Mouse (Mus musculus): ENCODE results near the gene Cd247. TPM values are rescaled to one million over a fixed set of nuclear protein-coding genes. Genes with fewer than 3 reads are reported as not detected.

The Cd247 gene
- 0.04 and 0.07 TPM in 2 replicates for polyA plus RNA-seq (2012; rRNA removed)
- 0.16 and 0.47 TPM in 2 replicates for polyA plus RNA-seq (2014; fragmentation: Nextera tagmentation; extraction: Ambion mirVana)

DNA sequence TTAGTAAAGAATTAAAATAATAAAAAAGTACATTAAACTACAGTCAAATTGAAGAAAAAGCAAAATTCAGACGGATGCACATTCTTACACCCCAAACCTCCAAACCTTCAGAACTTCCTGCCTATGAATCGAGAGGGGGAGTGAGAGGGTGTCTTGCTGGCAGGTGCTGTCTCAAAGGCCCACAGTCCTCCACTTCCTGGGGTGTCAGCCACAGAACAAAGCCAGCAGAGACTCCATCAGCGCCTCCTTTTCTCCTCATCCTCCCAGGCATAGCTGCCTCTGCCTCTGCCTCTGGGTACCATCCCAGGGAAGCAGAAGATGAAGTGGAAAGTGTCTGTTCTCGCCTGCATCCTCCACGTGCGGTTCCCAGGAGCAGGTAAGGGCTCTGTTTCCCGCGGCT lies at the start of gene Cd247:
Gene Cd247 (plus strand): TSS at position 171 of the 400 bp plus-strand sequence.
- Histone ChIP-seq H3K9ac (replicated peaks) (no peak within 1 kb of the TSS), H3K4me2 (ENCODE audit: low read depth) (no peak within 1 kb of the TSS), H3K27me3 (ENCODE audit: control insufficient read depth, insufficient read depth, low read length) (no peaks in the 10 kb centered on the region), H3K9me3 (ENCODE audit: control insufficient read depth, low read length) (no peaks in the 10 kb centered on the region), H3K27ac (no peak within 1 kb of the TSS), H3K36me3 (replicated peaks; ENCODE audit: control insufficient read depth, insufficient read depth, low read depth) (no peaks in the 10 kb centered on the region), H3K4me1 (replicated peaks; ENCODE audit: control insufficient read depth in 2 of 2, insufficient read depth in 2 of 2, low read length in 1 of 2) (no peaks in the 10 kb centered on the region), H3K4me3 (ENCODE audit: insufficient read depth in 1 of 2, low read depth in 2 of 2, low read length in 2 of 2) (no peak within 1 kb of the TSS)
- WGBS (ENCODE audit: insufficient replicate concordance): 61% methylated on average over 8 of the region's 8 CpGs
- no peak for DNase-seq (ENCODE audit: low read depth in 3 of 3, low spot score in 3 of 3)
- TF ChIP-seq CTCF (IDR thresholded peaks at IDR 0.05; ENCODE audit: low read depth) (no peak), EP300 (IDR thresholded peaks at IDR 0.05; ENCODE audit: low read depth) (no peak)
- no peak for ATAC-seq (ENCODE audit: insufficient read depth)

DNA sequence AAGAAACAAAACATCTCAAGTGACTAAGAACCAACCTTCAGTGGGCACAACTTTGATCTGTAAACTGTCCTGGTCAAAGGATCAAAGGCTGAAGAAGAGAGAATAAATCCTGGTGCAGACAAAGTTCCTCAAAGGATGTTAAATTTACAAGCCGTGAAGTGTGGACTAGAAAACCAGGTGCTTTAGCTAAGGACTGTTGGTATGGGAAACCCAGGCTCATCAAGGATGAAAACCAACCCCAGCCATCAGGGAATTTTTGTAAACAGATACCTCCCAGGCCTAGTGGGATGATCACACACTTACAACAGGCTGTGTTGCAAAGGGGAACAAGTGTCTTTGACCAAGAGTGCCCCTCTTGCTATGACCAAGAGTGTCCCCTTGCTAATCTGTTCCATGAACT lies 49.5 kb upstream of the Cd247 start:
- Histone ChIP-seq H3K36me3 (replicated peaks; ENCODE audit: control insufficient read depth, insufficient read depth, low read depth) (no peaks in the 10 kb centered on the region), H3K9me3 (ENCODE audit: control insufficient read depth, low read length) (no peaks in the 10 kb centered on the region), H3K27ac (no peak overlapping the region), H3K9ac (replicated peaks) (no peak overlapping the region), H3K4me2 (ENCODE audit: low read depth) (no peak overlapping the region), H3K4me1 (replicated peaks; ENCODE audit: control insufficient read depth in 2 of 2, insufficient read depth in 2 of 2, low read length in 1 of 2) (peaks cover 0 to 7% of the 10 kb centered on the region in 2 experiments; a peak in 2 of 4 replicates), H3K4me3 (ENCODE audit: insufficient read depth in 1 of 2, low read depth in 2 of 2, low read length in 2 of 2) (no peak overlapping the region), H3K27me3 (ENCODE audit: control insufficient read depth, insufficient read depth, low read length) (no peaks in the 10 kb centered on the region; the same call in 1 of the 2 replicates)
- WGBS (ENCODE audit: insufficient replicate concordance): 70% methylated on average over 1 of the region's 1 CpGs
- DNase-seq (ENCODE audit: low read depth in 3 of 3, low spot score in 3 of 3) (no peak), ATAC-seq (ENCODE audit: insufficient read depth) (no peak)
- no peak for TF ChIP-seq EP300 (IDR thresholded peaks at IDR 0.05; ENCODE audit: low read depth)
- no peak for TF ChIP-seq CTCF (IDR thresholded peaks at IDR 0.05; ENCODE audit: low read depth)

DNA sequence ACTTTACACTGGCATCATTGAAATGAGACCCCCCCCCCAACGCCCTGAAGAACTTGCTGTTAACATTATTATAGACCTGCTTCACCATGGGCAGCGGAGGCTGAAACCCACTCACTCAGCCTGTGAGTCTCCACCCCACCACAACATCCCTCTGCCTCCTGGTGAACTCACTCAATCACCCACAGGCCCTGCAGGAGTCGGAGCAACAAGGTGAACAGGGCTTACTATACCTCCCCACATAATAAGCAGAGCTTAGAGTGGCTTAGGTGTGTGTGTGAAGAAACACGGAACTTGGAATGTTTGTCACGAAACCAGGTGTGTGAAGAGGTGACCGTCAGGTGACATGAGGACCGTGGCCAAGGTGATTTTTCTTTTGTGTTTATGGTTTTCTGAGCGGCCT lies 46.5 kb upstream of the Cd247 start:
- Histone ChIP-seq H3K36me3 (replicated peaks; ENCODE audit: control insufficient read depth, insufficient read depth, low read depth) (no peaks in the 10 kb centered on the region), H3K4me3 (ENCODE audit: insufficient read depth in 1 of 2, low read depth in 2 of 2, low read length in 2 of 2) (no peak overlapping the region), H3K9me3 (ENCODE audit: control insufficient read depth, low read length) (no peaks in the 10 kb centered on the region), H3K4me1 (replicated peaks; ENCODE audit: control insufficient read depth in 2 of 2, insufficient read depth in 2 of 2, low read length in 1 of 2) (no peaks in the 10 kb centered on the region), H3K27me3 (ENCODE audit: control insufficient read depth, insufficient read depth, low read length) (no peaks in the 10 kb centered on the region), H3K27ac (no peak overlapping the region), H3K4me2 (ENCODE audit: low read depth) (no peak overlapping the region), H3K9ac (replicated peaks) (no peak overlapping the region)
- no peak for ATAC-seq (ENCODE audit: insufficient read depth)
- DNase-seq (ENCODE audit: low read depth in 3 of 3, low spot score in 3 of 3): no peak
- TF ChIP-seq CTCF (IDR thresholded peaks at IDR 0.05; ENCODE audit: low read depth): no peak
- TF ChIP-seq EP300 (IDR thresholded peaks at IDR 0.05; ENCODE audit: low read depth): no peak
- 71% methylated on average over 8 of the region's 8 CpGs for WGBS (ENCODE audit: insufficient replicate concordance)

- no peak overlapping the region for H3K4me2 ChIP-seq (ENCODE audit: low read depth)
- no peak overlapping the region for H3K4me3 ChIP-seq (ENCODE audit: insufficient read depth in 1 of 2, low read depth in 2 of 2, low read length in 2 of 2)
- H3K9me3 ChIP-seq (ENCODE audit: control insufficient read depth, low read length): no peaks in the 10 kb centered on the region
- DNase-seq (ENCODE audit: low read depth in 3 of 3, low spot score in 3 of 3): no peak
- ATAC-seq (ENCODE audit: insufficient read depth): no peak
- WGBS (ENCODE audit: insufficient replicate concordance): 40% methylated on average over 11 of the region's 11 CpGs
- no peak overlapping the region for H3K9ac ChIP-seq (replicated peaks)
- TF ChIP-seq CTCF (IDR thresholded peaks at IDR 0.05; ENCODE audit: low read depth) (no peak), EP300 (IDR thresholded peaks at IDR 0.05; ENCODE audit: low read depth) (no peak)
- no peaks in the 10 kb centered on the region; a peak in 1 of 4 replicates for H3K4me1 ChIP-seq (replicated peaks; ENCODE audit: control insufficient read depth in 2 of 2, insufficient read depth in 2 of 2, low read length in 1 of 2)
- H3K27ac ChIP-seq: no peak overlapping the region
- H3K27me3 ChIP-seq (ENCODE audit: control insufficient read depth, insufficient read depth, low read length): no peaks in the 10 kb centered on the region
- H3K36me3 ChIP-seq (replicated peaks; ENCODE audit: control insufficient read depth, insufficient read depth, low read depth): no peaks in the 10 kb centered on the region
These were observed 40.4 kb upstream of the Cd247 start for GRCm38 (mm10) chr1:165748053-165748452.

- no peaks in the 10 kb centered on the region for H3K36me3 ChIP-seq (replicated peaks; ENCODE audit: control insufficient read depth, insufficient read depth, low read depth)
- TF ChIP-seq EP300 (IDR thresholded peaks at IDR 0.05; ENCODE audit: low read depth) (no peak), CTCF (IDR thresholded peaks at IDR 0.05; ENCODE audit: low read depth) (no peak)
- H3K27ac ChIP-seq: no peak overlapping the region
- no peak overlapping the region for H3K9ac ChIP-seq (replicated peaks)
- H3K27me3 ChIP-seq (ENCODE audit: control insufficient read depth, insufficient read depth, low read length): no peaks in the 10 kb centered on the region
- DNase-seq (ENCODE audit: low read depth in 3 of 3, low spot score in 3 of 3) (no peak), ATAC-seq (ENCODE audit: insufficient read depth) (no peak)
- no peaks in the 10 kb centered on the region for H3K9me3 ChIP-seq (ENCODE audit: control insufficient read depth, low read length)
- H3K4me1 ChIP-seq (replicated peaks; ENCODE audit: control insufficient read depth in 2 of 2, insufficient read depth in 2 of 2, low read length in 1 of 2): no peaks in the 10 kb centered on the region; a peak in 1 of 4 replicates
- no peak overlapping the region for H3K4me3 ChIP-seq (ENCODE audit: insufficient read depth in 1 of 2, low read depth in 2 of 2, low read length in 2 of 2)
- no peak overlapping the region for H3K4me2 ChIP-seq (ENCODE audit: low read depth)
These were observed 37.3 kb upstream of the Cd247 start for GRCm38 (mm10) chr1:165751142-165751541.

All from liver, embryonic 14.5 days (tissue).